Mouse (Mus musculus) forebrain, postnatal 0 days (tissue): ENCODE data around the gene Rbm47. TPM values are rescaled to one million over a fixed set of nuclear protein-coding genes. Genes with fewer than 3 reads are reported as not detected.

Source experiments
- ATAC-seq: fragments of 200-750 bp; cut with Nextera tagmentation; 2 replicates; pipeline ENCODE4 v1.8.0; 2017; ENCODE audit warnings: mild to moderate bottlenecking, moderate library complexity
- DNase-seq: peaks from one replicate; pipeline ENCODE4 v3.0.0-alpha.2; 2015
- H3K27ac ChIP-seq: fragments of 300-500 bp; sonication (generic); 2 replicates; pipeline ENCODE4 v1.5.1; 2014; ENCODE audit warnings: low read depth, mild to moderate bottlenecking, antibody characterized with exemption, low read length, moderate library complexity, mixed read lengths
- H3K27me3 ChIP-seq: fragments of 300-500 bp; sonication (generic); 2 replicates; pipeline ENCODE4 v1.6.1; 2014; ENCODE audit warnings: mild to moderate bottlenecking, low read length, mixed read lengths; ENCODE audit not compliant: insufficient read depth
- H3K36me3 ChIP-seq: fragments of 300-500 bp; sonication (generic); 2 replicates; pipeline ENCODE4 v1.6.1; 2014; ENCODE audit warnings: mild to moderate bottlenecking, moderate library complexity; ENCODE audit not compliant: insufficient read depth
- H3K4me1 ChIP-seq: fragments of 300-500 bp; sonication (generic); 2 replicates; pipeline ENCODE4 v1.6.1; 2014; ENCODE audit warnings: antibody characterized with exemption; ENCODE audit not compliant: insufficient read depth
- H3K4me2 ChIP-seq: fragments of 300-500 bp; sonication (generic); 2 replicates; pipeline ENCODE4 v1.6.1; 2014; ENCODE audit warnings: low read depth, mild to moderate bottlenecking, moderate library complexity
- H3K4me3 ChIP-seq: fragments of 300-500 bp; sonication (generic); 2 replicates; pipeline ENCODE4 v1.5.1; 2014; ENCODE audit warnings: low read depth, low read length, mixed read lengths
- H3K9ac ChIP-seq: fragments of 300-500 bp; sonication (generic); 2 replicates; pipeline ENCODE4 v1.6.1; 2014; ENCODE audit warnings: mild to moderate bottlenecking
- H3K9me3 ChIP-seq: fragments of 300-500 bp; sonication (generic); 2 replicates; pipeline ENCODE4 v1.6.1; 2016; ENCODE audit warnings: low read length
- CTCF ChIP-seq: sonication (generic); IDR thresholded peaks from 2 replicates; pipeline ENCODE4 v1.5.1; 2016; ENCODE audit warnings: antibody characterized with exemption, control low read depth, low read depth
- WGBS: fragments of 180-500 bp; shearing (Covaris S2); extraction: QIAGEN DNeasy Blood & Tissue Kit; methylation state at CpG from one replicate; pipeline ENCODE4 v1.1.7; 2014; 5-methylcytosine and 5-hydroxymethylcytosine counted together
- polyA plus RNA-seq: library from polyadenylated mRNA; unstranded; fragments of >200 nt; fragmentation: Nextera tagmentation; extraction: Ambion mirVana; gene quantifications from 2 replicates; pipeline ENCODE4 v1.2.1, GENCODE M21; 2015
- total RNA-seq: library from RNA; depleted of rRNA; stranded (reverse); fragments of >200 nt; gene quantifications from 2 replicates; pipeline ENCODE4 v1.2.3, GENCODE M21; 2014

The Rbm47 gene
- total and polyA plus RNA-seq, 2 experiments from 2014 or later: 2.7 to 3.3 TPM

DNA sequence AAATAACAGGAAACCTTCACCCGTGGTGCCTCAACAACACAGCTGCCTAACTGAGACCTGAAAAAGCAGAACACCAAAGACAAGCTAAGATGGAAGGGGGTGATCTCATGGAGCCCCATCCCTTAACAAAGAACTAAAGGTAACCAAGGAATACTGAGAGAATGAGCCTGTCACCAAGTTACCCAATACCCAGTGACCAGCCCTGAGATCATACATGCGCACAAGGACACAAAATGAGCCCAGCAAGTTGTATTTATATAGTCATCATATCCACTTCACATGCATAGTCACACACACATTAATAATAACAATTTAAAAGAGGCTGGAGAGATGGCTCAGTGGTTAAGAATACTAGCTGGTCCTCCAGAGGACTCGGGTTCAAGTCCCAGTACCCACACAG is 44.0 kb downstream of the Rbm47 start:
- H3K27ac ChIP-seq: no peak overlapping the region
- H3K9ac ChIP-seq: no peak overlapping the region
- no peak overlapping the region for H3K4me3 ChIP-seq
- no peaks in the 10 kb centered on the region for H3K4me1 ChIP-seq
- H3K4me2 ChIP-seq: no peak overlapping the region
- no peaks in the 10 kb centered on the region for H3K9me3 ChIP-seq
- ATAC-seq: no peak
- 91% methylated on average over 3 of the region's 3 CpGs for WGBS
- DNase-seq: no peak
- H3K36me3 ChIP-seq: no peaks in the 10 kb centered on the region
- H3K27me3 ChIP-seq: no peaks in the 10 kb centered on the region
- TF ChIP-seq CTCF: no peak

- H3K27ac ChIP-seq: no peak overlapping the region
- no peaks in the 10 kb centered on the region for H3K4me1 ChIP-seq
- no peak for ATAC-seq
- DNase-seq: no peak
- no peak for TF ChIP-seq CTCF
- H3K4me3 ChIP-seq: no peak overlapping the region
- H3K9ac ChIP-seq: no peak overlapping the region
- no peaks in the 10 kb centered on the region for H3K9me3 ChIP-seq
- H3K27me3 ChIP-seq: no peaks in the 10 kb centered on the region
- no peaks in the 10 kb centered on the region for H3K36me3 ChIP-seq
- H3K4me2 ChIP-seq: no peak overlapping the region
- WGBS: 78% methylated on average over 11 of the region's 11 CpGs
These were observed 47.5 kb downstream of the Rbm47 start for GRCm38 (mm10) chr5:66125418-66125817.

DNA sequence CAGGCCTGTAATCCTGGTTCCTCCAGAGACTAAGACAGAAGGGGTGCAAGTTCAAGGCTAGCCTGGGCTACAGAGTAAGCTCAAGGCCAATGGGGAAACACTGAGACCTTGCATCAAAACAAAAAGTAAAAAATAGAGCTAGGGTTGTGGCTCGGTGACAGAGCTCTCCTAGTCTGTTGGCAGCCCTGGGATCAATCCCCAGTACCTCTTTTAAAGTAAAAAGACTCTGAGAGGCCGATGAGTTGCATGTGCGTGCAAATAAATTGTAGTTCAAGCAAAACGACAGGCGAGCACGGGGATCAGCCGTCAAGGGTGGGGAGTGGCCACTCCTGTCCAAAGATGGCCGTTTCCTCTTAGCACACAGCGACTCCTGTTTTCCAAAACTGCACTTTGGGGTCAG is 48.0 kb downstream of the Rbm47 start:
- WGBS: 82% methylated on average over 9 of the region's 9 CpGs
- no peak for ATAC-seq

GRCm38 (mm10) chr5:66124089-66124400 is 48.9 kb downstream of the Rbm47 start:
- no peaks in the 10 kb centered on the region for H3K9me3 ChIP-seq
- no peaks in the 10 kb centered on the region for H3K27me3 ChIP-seq
- H3K4me3 ChIP-seq: no peak overlapping the region
- 75% methylated on average over 4 of the region's 4 CpGs for WGBS
- no peak overlapping the region for H3K4me2 ChIP-seq
- no peaks in the 10 kb centered on the region for H3K36me3 ChIP-seq
- H3K9ac ChIP-seq: no peak overlapping the region
- H3K4me1 ChIP-seq: no peaks in the 10 kb centered on the region
- ATAC-seq (no peak), DNase-seq (no peak)
- no peak overlapping the region for H3K27ac ChIP-seq
- no peak for TF ChIP-seq CTCF

More for the DNA sequence above, 48.0 kb downstream of the Rbm47 start:
- no peak for TF ChIP-seq CTCF
- Histone ChIP-seq H3K4me1 (no peaks in the 10 kb centered on the region), H3K4me3 (no peak overlapping the region), H3K4me2 (no peak overlapping the region), H3K27me3 (no peaks in the 10 kb centered on the region), H3K9me3 (no peaks in the 10 kb centered on the region), H3K9ac (no peak overlapping the region), H3K36me3 (no peaks in the 10 kb centered on the region), H3K27ac (no peak overlapping the region)
- DNase-seq: no peak

DNA sequence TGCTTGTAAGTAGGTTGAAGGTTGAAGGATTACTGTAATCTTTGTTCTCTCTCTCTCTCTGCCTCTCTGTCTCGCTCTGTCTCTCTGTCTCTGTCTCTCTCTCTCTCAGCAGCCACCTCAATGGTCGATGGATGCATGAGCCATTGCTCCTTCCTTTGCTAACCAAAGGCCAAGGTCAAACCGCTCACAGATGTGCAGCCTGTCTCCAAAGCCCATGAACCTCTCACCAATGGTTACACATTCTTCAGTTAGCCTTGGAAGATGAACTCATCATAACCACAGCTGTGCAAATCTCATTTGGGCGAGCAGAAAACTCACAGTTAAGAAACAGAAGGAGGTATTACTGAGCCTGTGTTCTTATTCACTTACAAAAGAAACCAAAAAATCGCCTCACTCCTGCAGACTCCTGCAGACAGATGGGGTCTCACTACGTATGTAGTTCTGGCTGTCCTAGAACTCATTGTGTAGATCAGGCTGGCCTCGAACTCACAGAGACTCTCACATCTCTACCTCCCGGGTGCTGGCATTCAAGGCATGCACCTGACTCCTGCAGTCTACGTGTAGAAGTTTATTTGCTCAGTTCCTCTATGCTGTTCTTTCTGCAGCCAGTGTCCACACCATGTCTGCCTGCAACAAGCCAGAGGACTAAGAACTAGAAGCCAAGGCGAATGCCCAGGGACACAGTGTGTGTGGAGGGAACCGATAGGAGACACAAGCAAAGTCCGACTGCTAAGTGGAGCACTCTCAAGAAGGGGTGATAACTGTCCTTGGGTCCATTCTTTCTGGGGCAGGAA is 49.4 kb downstream of the Rbm47 start:
- H3K4me2 ChIP-seq: no peak overlapping the region
- ATAC-seq (no peak), DNase-seq (no peak)
- no peaks in the 10 kb centered on the region for H3K36me3 ChIP-seq
- 90% methylated on average over 12 of the region's 12 CpGs for WGBS
- H3K9ac ChIP-seq: no peak overlapping the region
- H3K4me1 ChIP-seq: no peaks in the 10 kb centered on the region
- no peak overlapping the region for H3K27ac ChIP-seq
- H3K27me3 ChIP-seq: no peaks in the 10 kb centered on the region
- no peak overlapping the region for H3K4me3 ChIP-seq
- H3K9me3 ChIP-seq: no peaks in the 10 kb centered on the region
- TF ChIP-seq CTCF: no peak

DNA sequence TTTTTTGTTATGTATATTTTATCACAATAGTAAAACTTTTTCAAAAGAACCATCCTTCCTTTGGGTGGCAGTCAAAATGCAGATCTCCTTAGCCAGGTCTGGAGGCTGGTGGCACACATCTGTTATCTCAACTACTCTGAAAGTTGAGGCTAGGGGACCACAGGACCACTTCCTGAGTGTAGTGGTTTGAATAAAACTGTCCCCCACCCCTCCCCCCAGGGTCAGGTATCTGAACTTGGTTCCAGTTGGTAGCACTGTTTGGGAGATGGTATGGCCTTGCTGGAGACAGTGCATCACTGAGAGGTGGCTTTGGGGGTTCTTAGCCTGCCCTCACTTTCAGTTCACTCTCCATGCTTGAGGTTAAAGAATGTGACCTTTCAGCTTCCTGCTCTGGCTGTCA is 51.7 kb downstream of the Rbm47 start:
- Histone ChIP-seq H3K36me3 (no peaks in the 10 kb centered on the region), H3K4me2 (no peak overlapping the region), H3K4me3 (no peak overlapping the region), H3K4me1 (no peaks in the 10 kb centered on the region), H3K9ac (no peak overlapping the region), H3K9me3 (no peaks in the 10 kb centered on the region), H3K27ac (no peak overlapping the region), H3K27me3 (no peaks in the 10 kb centered on the region)
- ATAC-seq: no peak
- no peak for DNase-seq
- TF ChIP-seq CTCF: no peak

- DNase-seq (no peak), ATAC-seq (no peak)
- Histone ChIP-seq H3K36me3 (no peaks in the 10 kb centered on the region), H3K4me2 (no peak overlapping the region), H3K27me3 (no peaks in the 10 kb centered on the region), H3K27ac (no peak overlapping the region), H3K4me1 (no peaks in the 10 kb centered on the region), H3K9ac (no peak overlapping the region), H3K9me3 (no peaks in the 10 kb centered on the region), H3K4me3 (no peak overlapping the region)
- 71% methylated on average over 14 of the region's 14 CpGs for WGBS
- TF ChIP-seq CTCF: no peak
These were observed 58.2 kb downstream of the Rbm47 start for GRCm38 (mm10) chr5:66114751-66115150.
